Mouse (Mus musculus) brown adipose tissue, adult 24 weeks (tissue): ENCODE results near the gene Pip4k2b. TPM values are rescaled to one million over a fixed set of nuclear protein-coding genes. Genes with fewer than 3 reads are reported as not detected.
A peak's percentile ranks its signal among the peaks of the same experiment; 100 is the strongest.
"Not testable (repeated sequence)": the region's sequence is repeated elsewhere in the genome, so short reads cannot be mapped to it uniquely, and the experiment has no call there.

Experiments used
- H3K27ac ChIP-seq: fragments of 200-500 bp; replicated peaks from 2 replicates; pipeline ENCODE4 v1.5.1; 2012; ENCODE audit warnings: low read depth, mild to moderate bottlenecking, low read length
- H3K4me1 ChIP-seq: fragments of 200-500 bp; 2 replicates; pipeline ENCODE4 v1.6.1; 2012; ENCODE audit warnings: low read length, mixed read lengths; ENCODE audit not compliant: control insufficient read depth, insufficient read depth, insufficient read length
- H3K4me3 ChIP-seq: fragments of 200-500 bp; 2 replicates; pipeline ENCODE4 v1.5.1; 2012; ENCODE audit warnings: low read depth, mild to moderate bottlenecking, low read length, moderate library complexity; ENCODE audit not compliant: insufficient read depth
- polyA plus RNA-seq: library from polyadenylated mRNA; stranded (reverse); fragments of >200 nt; gene quantifications from 2 replicates; pipeline ENCODE4 v1.2.4, GENCODE M21; 2012; ENCODE audit not compliant: missing spikeins, insufficient read depth, insufficient read length

Gene Pip4k2b
- 6.1 and 10.3 TPM in 2 replicates for polyA plus RNA-seq

GRCm38 (mm10) chr11:97744063-97744717 is at the start of gene Pip4k2b:
Gene Pip4k2b (minus strand): TSS chr11:97744704.
- H3K4me1 ChIP-seq: peaks cover 12% of the 10 kb centered on the region
- peak within 1 kb of the TSS; percentile 100 for H3K27ac ChIP-seq
- peak within 1 kb of the TSS; percentile 99 for H3K4me3 ChIP-seq

- Histone ChIP-seq H3K4me1 (no peaks in the 10 kb centered on the region), H3K27ac (no peak overlapping the region), H3K4me3 (no peak overlapping the region)
These were observed 48.7 kb upstream of the Pip4k2b start for GRCm38 (mm10) chr11:97793165-97793564.

- H3K27ac ChIP-seq, H3K4me3 ChIP-seq, H3K4me1 ChIP-seq: not testable (repeated sequence)
These were observed 46.4 kb upstream of the Pip4k2b start for GRCm38 (mm10) chr11:97790778-97791438.

GRCm38 (mm10) chr11:97789727-97790126 is 45.2 kb upstream of the Pip4k2b start:
- no peaks in the 10 kb centered on the region for H3K4me1 ChIP-seq

GRCm38 (mm10) chr11:97787961-97788360 is 43.5 kb upstream of the Pip4k2b start:
- H3K4me3 ChIP-seq: no peak overlapping the region
- H3K4me1 ChIP-seq: no peaks in the 10 kb centered on the region
- H3K27ac ChIP-seq: no peak overlapping the region

More at GRCm38 (mm10) chr11:97789727-97790126, 45.2 kb upstream of the Pip4k2b start:
- Histone ChIP-seq H3K4me3 (no peak overlapping the region), H3K27ac (no peak overlapping the region)

GRCm38 (mm10) chr11:97782564-97782895 is 38.0 kb upstream of the Pip4k2b start:
- Histone ChIP-seq H3K4me3 (peak overlapping the region; percentile 81), H3K4me1 (no peaks in the 10 kb centered on the region), H3K27ac (peak overlapping the region; percentile 73)

GRCm38 (mm10) chr11:97781832-97782563 is 37.5 kb upstream of the Pip4k2b start, which contains the start of gene Rpl23:
Gene Rpl23 (minus strand): TSS chr11:97782437.
- peak within 1 kb of the TSS; percentile 73 for H3K27ac ChIP-seq
- H3K4me3 ChIP-seq: peak within 1 kb of the TSS; percentile 81

GRCm38 (mm10) chr11:97781478-97781831 is 37.0 kb upstream of the Pip4k2b start:
- Histone ChIP-seq H3K4me1 (no peaks in the 10 kb centered on the region), H3K27ac (no peak overlapping the region), H3K4me3 (peak overlapping the region; percentile 70)

More at GRCm38 (mm10) chr11:97781832-97782563, 37.5 kb upstream of the Pip4k2b start, which contains the start of gene Rpl23:
- H3K4me1 ChIP-seq: no peaks in the 10 kb centered on the region

- Histone ChIP-seq H3K27ac (no peak overlapping the region), H3K4me1 (no peaks in the 10 kb centered on the region), H3K4me3 (peak overlapping the region; percentile 70; the same call in 1 of the 2 replicates)
These were observed 35.6 kb upstream of the Pip4k2b start for GRCm38 (mm10) chr11:97779968-97780701.

- H3K4me1 ChIP-seq: no peaks in the 10 kb centered on the region
- H3K4me3 ChIP-seq: no peak overlapping the region
- no peak overlapping the region for H3K27ac ChIP-seq
These were observed 34.4 kb upstream of the Pip4k2b start for GRCm38 (mm10) chr11:97778918-97779317.

- H3K27ac ChIP-seq: no peak overlapping the region
- H3K4me1 ChIP-seq: no peaks in the 10 kb centered on the region
- H3K4me3 ChIP-seq: no peak overlapping the region
These were observed 32.6 kb upstream of the Pip4k2b start for GRCm38 (mm10) chr11:97777129-97777529.

- Histone ChIP-seq H3K4me1 (no peaks in the 10 kb centered on the region), H3K27ac (no peak overlapping the region), H3K4me3 (no peak overlapping the region)
These were observed 32.1 kb upstream of the Pip4k2b start for GRCm38 (mm10) chr11:97776497-97777128.

GRCm38 (mm10) chr11:97775808-97776496 is 31.4 kb upstream of the Pip4k2b start, which contains the start of gene 1700001P01Rik:
Gene 1700001P01Rik (minus strand): TSS chr11:97775918.
- no peak within 1 kb of the TSS for H3K27ac ChIP-seq
- no peak within 1 kb of the TSS for H3K4me3 ChIP-seq
- H3K4me1 ChIP-seq: no peaks in the 10 kb centered on the region

GRCm38 (mm10) chr11:97775186-97775585 is 30.7 kb upstream of the Pip4k2b start:
- H3K4me1 ChIP-seq: no peaks in the 10 kb centered on the region
- H3K4me3 ChIP-seq: no peak overlapping the region
- H3K27ac ChIP-seq: no peak overlapping the region
